Mouse (Mus musculus) thymus, postnatal 10 days (tissue): ENCODE results near the gene Fam107b.
A peak's percentile ranks its signal among the peaks of the same experiment; 100 is the strongest.

ENCODE experiments used
- DNase-seq, 2 experiments: peaks; one replicate each; pipeline ENCODE4 v3.0.0; 2021; ENCODE audit warnings: low spot score in 2 of 2

The Fam107b gene

DNA sequence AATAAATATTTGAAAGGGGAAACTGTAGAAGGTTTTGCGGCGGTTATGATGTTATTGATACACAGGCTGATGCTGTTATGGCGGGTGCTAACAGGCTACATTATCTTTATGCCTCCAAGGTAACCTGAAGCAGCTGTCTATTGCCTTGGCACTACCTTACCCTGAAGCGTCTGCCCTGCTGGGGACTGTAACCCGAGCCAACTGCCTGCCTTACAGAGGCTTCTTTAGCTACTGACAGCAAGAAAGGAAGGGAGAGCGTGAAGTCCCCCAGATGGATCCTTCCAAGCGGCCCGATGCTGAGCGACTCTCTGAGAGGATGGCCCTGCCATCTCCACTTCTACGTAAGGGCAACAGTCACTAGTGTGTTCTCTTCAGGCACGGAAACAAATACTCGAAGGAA, at the start of gene Fam107b:
TSS of gene Fam107b (plus strand) at position 303 of the 400 bp plus-strand sequence.
- DNase-seq, result no peak

GRCm38 (mm10) chr2:3522558-3522957, 47.7 kb upstream of the Fam107b start:
- DNase-seq, result no peak

GRCm38 (mm10) chr2:3526288-3526687, 44.0 kb upstream of the Fam107b start:
- DNase-seq, result no peak

DNA sequence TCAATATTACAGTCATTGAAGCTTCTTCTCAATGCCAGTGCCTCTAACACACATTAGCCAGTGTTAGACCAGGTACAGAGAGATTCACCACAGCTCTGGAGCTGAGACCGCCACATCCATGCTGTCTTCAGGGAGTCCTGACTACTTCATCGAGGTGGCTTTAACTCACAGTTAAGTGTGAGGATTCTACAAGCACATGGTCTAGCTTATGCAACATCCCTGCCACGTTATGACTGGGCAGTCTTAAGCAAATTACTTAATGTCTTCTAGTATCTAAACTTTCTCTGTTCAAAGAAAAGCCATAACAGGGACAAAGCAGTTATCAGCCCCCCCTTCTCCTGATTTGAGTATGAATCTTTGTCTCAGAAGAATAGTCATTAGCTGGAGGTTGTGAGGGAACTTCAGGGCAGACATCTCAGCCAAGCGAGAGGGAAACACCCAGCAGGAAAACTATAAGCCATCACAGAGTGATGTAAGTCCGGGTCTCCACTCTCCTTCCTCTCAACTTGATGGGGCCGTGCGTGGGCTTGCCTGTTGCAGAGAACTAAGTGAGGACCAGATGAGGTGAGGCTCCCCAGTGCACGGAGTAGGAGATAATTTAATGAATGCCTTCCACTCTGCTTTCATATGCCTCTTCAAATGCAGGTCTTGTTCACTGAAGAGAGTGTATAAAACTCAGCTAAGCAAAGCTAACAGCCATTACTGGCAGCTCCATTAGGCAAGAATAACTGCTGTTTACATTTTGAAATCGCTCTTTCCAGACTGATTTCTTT, 28.8 kb upstream of the Fam107b start:
- DNase-seq, result no peak

- no peak for DNase-seq
These were observed 24.2 kb upstream of the Fam107b start for GRCm38 (mm10) chr2:3546055-3546454.

DNA sequence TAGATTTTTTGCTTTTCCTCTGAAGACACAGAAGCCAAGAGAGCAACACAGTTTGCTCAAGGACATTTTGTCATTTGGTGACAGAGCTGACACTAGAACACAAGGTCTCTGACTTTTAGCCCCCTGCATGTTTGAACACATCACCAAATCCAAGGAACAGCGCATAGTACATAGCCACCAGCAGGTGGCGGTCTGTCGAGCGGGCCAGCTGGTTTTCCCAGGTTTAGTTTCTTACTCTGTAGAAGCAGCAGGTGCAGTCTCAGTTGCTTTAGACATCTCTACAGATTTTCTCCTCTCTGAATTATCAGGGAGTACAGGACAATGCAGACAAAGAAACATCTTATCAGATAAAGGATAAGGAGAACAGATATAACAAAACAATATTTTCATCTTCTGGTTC, 23.7 kb upstream of the Fam107b start:
- peak; percentile 50 to 73 for DNase-seq

- DNase-seq, result no peak
These were observed 318 bp downstream of the Fam107b start for GRCm38 (mm10) chr2:3570606-3571005.

- no peak for DNase-seq
These were observed 3.6 kb downstream of the Fam107b start for GRCm38 (mm10) chr2:3573883-3574282.

DNA sequence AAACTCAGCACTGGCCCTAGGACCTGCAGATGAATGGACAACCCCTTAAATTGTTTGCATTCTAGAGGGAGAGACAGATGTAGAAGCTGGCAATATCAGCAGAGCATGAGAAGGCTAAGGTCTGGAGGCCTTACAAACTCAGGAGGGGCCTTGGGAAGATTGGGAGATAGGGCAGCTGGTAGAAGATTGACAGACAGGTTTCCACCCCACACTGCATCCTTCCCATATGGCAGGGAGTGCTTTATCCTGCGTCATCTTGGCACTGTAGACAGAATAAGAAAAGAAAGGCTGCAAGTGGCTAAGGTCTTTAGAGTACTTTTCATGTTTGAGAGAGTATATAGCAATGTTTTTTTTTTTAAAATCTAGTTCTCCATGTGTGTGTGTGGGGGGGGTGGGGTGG, 4.9 kb downstream of the Fam107b start:
- DNase-seq, result no peak

DNA sequence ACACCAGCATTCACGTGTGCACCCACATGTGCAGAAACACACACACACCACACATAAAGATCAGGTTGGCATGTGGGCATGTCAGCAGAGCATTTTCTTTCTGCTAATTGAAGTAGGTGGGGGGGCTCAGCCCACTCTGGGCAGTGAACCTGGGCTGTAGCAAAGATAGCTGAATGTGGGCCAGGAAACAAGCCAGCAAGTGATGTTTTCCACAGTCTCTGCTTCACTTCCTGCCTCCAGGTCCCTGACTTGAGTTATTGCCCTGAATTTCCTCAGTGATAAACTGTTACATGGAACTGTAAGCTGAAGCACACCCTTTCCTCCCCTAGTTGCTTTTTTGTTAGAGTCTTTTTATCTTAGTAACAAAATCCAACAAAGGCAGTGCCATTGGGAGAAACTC, 6.1 kb downstream of the Fam107b start:
- DNase-seq, result no peak

DNA sequence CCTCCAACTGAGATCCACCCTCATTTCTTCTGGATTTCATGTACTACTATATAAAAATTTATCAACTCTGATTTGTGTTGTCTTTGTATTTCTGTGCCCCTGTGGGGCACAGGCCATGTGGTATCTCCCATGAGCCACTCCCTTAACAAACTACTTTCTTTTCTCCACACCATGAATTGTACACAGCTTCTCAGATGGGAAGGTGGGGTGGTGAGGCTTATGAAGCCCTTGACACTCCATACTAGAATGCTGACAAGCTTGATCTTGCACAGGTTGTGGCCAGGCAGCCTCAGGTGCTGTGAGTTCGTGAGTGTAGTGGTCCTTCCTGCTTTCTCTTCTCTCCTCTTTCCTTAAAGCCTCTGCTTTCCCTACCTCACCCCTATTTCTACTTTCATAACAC, 6.9 kb downstream of the Fam107b start:
- DNase-seq, result no peak

- no peak for DNase-seq
These were observed 8.1 kb downstream of the Fam107b start for GRCm38 (mm10) chr2:3578180-3578902.

DNA sequence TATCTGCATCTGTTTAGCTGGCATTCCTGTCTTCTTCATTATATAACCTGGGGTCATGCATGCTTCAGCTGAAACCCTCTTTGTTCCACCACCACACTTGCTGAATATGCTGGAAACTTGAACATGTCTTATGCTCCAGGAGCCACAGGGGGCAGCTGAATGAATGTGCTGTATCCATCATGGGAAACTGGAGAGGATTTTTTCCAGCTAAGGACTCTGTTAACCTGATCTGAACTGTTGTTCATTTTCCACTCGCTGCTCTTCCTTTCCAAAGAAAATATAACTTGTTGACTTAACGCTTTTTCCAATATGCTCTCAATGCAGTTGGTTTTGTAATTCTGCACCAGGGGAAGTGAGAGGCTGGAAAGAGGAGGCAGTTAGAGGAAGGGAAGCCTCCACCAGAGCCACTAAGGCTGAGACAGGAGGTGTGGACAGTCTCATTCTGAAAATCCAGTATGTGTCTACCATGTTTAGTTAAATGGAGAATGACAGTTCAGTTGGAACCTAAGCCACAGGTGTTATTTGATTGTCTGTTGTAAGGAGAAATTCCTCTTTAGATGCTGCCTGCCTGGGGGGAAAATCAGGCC, 9.1 kb downstream of the Fam107b start:
- DNase-seq, result no peak

GRCm38 (mm10) chr2:3582830-3583229, 12.5 kb downstream of the Fam107b start:
- DNase-seq, result no peak

- DNase-seq, result no peak
These were observed 15.0 kb downstream of the Fam107b start for GRCm38 (mm10) chr2:3585231-3585783.

DNA sequence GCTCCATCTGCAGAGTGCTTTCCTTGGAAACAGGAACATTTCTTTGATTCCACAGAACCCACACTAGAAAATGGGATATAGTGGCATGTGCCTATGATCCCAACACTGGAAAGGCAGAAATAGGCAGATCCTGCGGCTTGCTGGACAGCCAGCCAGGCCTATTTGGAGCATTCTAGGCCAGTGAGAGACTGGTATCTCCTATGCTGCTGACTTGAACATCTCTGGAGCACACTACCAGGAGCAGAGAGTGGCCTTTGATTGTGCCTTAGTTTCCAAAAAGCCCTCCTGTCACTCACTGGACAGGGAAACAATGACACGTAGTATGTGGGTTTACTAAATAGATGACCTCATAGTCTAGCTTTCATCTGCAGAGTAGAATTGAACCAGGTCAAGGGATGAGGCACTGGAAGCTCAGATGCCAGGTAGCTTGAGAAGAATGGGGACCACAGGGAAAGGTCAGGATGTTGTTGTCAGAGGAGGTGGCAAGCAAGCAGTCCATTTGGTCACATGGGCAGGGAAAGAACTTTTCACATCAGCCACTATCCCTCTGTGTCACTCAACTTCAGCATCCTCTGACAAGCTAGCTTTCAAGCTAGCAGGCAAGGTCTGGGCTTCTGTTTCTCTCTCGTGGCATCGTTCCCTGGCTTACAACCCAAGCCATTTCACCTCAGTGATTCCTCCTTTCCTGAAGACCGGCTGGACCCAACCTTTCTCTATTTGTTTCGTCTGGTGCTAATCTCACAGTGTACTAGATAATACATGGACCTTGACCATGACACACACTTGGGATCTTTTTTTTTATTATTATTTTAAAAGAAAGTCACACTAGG, 20.0 kb downstream of the Fam107b start:
- no peak for DNase-seq

DNA sequence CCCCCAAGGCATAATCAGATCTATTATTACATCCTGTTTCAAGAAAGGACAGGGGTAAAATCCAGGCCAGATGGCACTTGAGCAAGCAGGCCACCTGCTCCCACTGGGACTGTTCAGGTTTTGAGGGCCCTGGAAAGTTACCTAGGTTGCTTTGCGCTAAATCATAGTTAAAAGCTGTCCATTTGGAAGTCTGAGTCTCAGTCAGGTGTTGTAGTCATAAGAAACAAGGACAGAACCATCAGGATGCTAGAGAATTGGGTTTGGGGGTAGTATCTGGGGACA, 20.6 kb downstream of the Fam107b start:
- no peak for DNase-seq

DNA sequence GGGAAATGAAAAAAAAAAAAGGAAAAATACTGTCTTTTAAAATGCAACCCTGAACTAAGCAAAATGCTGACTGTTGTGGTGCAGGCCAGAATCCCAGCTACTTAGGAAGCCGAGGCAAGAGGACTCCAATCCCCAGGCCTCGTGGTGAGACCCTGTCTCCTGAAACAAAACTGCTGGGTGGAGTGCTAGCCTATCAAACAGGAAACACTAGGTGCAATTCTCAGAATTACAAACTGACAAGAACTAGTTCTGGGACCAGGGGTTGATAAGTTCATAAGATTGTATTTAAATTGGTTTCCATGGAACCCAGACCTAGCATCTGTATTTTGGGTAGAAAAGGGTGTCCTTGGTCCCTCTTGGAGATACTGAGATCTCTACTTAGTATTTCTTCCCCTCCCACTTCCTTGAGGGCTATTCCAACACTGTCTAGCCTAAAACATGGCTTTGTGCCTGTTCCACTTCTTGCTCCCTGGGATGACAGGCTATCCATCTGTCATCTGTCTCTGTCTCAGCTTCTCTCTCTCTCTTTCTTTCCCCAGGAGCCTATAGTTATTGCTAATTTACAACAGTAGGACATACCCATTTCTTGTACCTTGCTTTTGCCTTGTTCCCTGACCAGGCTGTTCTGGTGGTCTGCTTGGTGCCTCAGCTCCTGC, 24.5 kb downstream of the Fam107b start:
- no peak for DNase-seq

- DNase-seq, result no peak
These were observed 30.1 kb downstream of the Fam107b start for GRCm38 (mm10) chr2:3600421-3600820.

- no peak for DNase-seq
These were observed 32.3 kb downstream of the Fam107b start for GRCm38 (mm10) chr2:3602599-3602998.

DNA sequence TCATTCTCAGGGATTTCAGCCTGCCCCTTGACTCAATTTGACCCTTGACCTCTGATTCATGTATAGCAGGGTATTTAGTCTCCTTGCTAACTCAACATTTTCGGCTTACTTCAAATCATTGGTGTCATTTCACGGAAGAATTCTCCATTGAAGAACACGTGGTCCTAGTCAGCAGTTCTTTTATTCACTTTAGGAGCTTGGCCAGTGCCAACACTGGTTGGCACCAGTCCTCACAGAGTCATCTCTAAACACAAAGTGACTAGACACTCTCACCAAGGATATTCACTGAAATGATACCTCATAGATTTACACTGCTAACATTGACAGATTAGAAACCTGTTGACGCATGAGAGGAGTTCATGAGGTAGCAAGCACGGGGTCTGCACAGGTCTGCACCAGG, 32.9 kb downstream of the Fam107b start:
- DNase-seq, result no peak
